Mouse (Mus musculus): ENCODE results near the gene Ssbp3. TPM values are rescaled to one million over a fixed set of nuclear protein-coding genes. Genes with fewer than 3 reads are reported as not detected.
A peak's percentile ranks its signal among the peaks of the same experiment; 100 is the strongest.

Gene Ssbp3
- polyA plus RNA-seq, 1 experiment from 2014 or later = 112 TPM

DNA sequence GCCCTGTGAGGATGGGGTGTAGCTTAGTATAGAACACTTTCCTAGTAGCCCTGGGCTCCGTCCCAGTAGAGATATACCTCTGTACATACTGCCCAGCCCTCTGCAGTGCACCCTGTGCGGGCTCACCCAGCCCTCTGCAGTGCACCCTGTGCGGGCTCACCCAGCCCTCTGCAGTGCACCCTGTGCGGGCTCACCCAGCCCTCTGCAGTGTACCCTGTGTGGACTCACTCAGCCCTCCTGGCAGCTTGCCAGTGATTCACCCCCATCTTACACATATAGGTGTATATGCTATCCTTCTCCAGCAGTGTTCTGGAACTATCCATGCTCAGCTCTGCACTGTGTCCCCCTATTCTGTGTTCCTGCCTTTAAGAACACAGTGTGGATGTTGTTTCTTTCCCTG is 168.4 kb downstream of the Ssbp3 start:
- Histone ChIP-seq H3K9ac (no peak overlapping the region), H3K9me3 (no peaks in the 10 kb centered on the region), H3K27me3 (no peaks in the 10 kb centered on the region), H3K27ac (no peak overlapping the region), H3K4me1 (0 out of 2 replicates have a peak, but pooled peaks cover 7% of the 10 kb centered on the region), H3K36me3 (no peaks in the 10 kb centered on the region), H3K4me3 (no peak overlapping the region), H3K4me2 (no peak overlapping the region)
- ATAC-seq (ENCODE audit: insufficient number of reproducible peaks, low FRiP score, low TSS enrichment, low read depth) = peak; percentile 52; the same call in 1 of the 2 replicates
- WGBS = 87% methylated on average over 4 of the region's 4 CpGs

GRCm38 (mm10) chr4:107079716-107080115 is 169.2 kb downstream of the Ssbp3 start:
- H3K27me3 ChIP-seq = no peaks in the 10 kb centered on the region
- H3K4me3 ChIP-seq = no peak overlapping the region
- no peaks in the 10 kb centered on the region for H3K36me3 ChIP-seq
- H3K4me2 ChIP-seq = no peak overlapping the region
- no peak overlapping the region for H3K27ac ChIP-seq
- H3K9me3 ChIP-seq = no peaks in the 10 kb centered on the region
- no peak overlapping the region for H3K9ac ChIP-seq
- no peak for ATAC-seq (ENCODE audit: insufficient number of reproducible peaks, low FRiP score, low TSS enrichment, low read depth)
- H3K4me1 ChIP-seq = peaks cover 12% of the 10 kb centered on the region

GRCm38 (mm10) chr4:107082185-107082584 is 171.7 kb downstream of the Ssbp3 start:
- Histone ChIP-seq H3K4me2 (no peak overlapping the region), H3K27me3 (no peaks in the 10 kb centered on the region), H3K9me3 (no peaks in the 10 kb centered on the region), H3K36me3 (no peaks in the 10 kb centered on the region), H3K4me3 (no peak overlapping the region), H3K9ac (no peak overlapping the region), H3K27ac (no peak overlapping the region), H3K4me1 (peaks cover 14% of the 10 kb centered on the region)
- no peak for ATAC-seq (ENCODE audit: insufficient number of reproducible peaks, low FRiP score, low TSS enrichment, low read depth)
- 71% methylated on average over 3 of the region's 3 CpGs for WGBS

DNA sequence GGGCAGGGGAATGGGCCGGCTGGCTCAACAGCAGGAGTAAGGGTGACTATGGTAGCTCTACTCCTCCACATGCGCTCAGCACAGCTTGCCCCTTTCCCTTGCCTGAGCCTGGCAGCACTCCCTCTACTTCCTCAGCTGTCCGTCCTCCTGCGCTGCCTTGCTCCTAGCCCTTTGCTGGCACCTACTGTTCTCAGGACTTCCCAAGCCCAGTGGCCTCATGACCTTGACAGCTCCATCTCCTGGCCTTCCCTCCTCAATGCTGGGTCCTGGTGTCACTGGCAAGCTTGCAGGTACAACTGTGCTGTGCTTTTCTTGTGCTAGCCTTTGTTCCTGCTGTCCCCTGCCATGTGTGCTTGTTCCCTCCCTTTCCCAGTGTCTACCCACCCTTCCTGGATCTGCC is 172.6 kb downstream of the Ssbp3 start:
- Histone ChIP-seq H3K36me3 (no peaks in the 10 kb centered on the region), H3K4me1 (peaks cover 14% of the 10 kb centered on the region), H3K27ac (no peak overlapping the region), H3K9ac (no peak overlapping the region), H3K9me3 (no peaks in the 10 kb centered on the region), H3K4me2 (no peak overlapping the region), H3K27me3 (no peaks in the 10 kb centered on the region), H3K4me3 (no peak overlapping the region)
- no peak for ATAC-seq (ENCODE audit: insufficient number of reproducible peaks, low FRiP score, low TSS enrichment, low read depth)
- 93% methylated on average over 4 of the region's 4 CpGs for WGBS

DNA sequence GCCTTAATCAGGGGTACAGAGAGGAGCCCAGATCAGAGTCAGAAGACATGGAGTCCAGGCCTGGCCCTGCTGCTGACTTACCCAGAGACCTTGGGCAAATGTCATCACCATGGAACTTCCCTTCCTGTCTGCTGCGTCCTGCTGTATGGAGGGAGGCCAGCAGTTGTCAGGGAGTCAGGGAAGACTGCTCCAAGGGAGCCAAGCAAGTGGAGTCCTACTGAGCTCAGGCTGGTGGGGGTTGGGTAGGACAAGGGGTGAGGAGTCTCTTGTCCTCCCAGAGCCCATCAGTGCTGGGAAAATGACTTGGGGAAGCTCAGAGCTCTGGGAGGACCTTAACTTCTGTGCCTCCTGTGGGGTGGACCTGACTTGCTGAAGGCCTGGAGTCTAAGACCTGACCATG is 173.8 kb downstream of the Ssbp3 start:
- Histone ChIP-seq H3K9me3 (no peaks in the 10 kb centered on the region), H3K27me3 (no peaks in the 10 kb centered on the region), H3K27ac (no peak overlapping the region), H3K9ac (no peak overlapping the region), H3K4me1 (peaks cover 14% of the 10 kb centered on the region), H3K4me3 (no peak overlapping the region), H3K36me3 (no peaks in the 10 kb centered on the region), H3K4me2 (no peak overlapping the region)
- 71% methylated on average over 1 of the region's 1 CpGs for WGBS
- no peak for ATAC-seq (ENCODE audit: insufficient number of reproducible peaks, low FRiP score, low TSS enrichment, low read depth)

DNA sequence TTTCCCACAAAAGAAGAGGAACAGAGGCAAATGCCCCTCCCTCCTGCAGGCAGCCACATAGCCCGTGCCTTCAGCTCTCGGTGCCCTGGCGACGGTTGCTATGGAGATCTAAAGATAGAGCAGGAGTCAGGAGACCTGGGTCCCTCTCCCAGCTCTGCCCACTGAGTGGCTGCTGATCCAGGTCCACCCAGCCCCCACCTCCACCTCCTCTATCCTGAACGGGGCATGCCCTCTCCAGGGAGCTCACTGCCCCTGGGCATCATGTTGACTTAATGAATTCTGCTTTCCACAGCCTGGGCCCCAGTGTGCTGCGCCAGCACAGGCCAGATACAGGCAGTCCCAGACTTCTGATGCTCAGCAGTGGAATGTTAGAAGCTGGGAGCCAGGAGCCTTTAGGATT is 174.4 kb downstream of the Ssbp3 start:
- H3K9ac ChIP-seq = no peak overlapping the region
- H3K27ac ChIP-seq = no peak overlapping the region
- H3K4me3 ChIP-seq = no peak overlapping the region
- no peaks in the 10 kb centered on the region for H3K27me3 ChIP-seq
- no peaks in the 10 kb centered on the region for H3K9me3 ChIP-seq
- H3K4me1 ChIP-seq = peaks cover 11% of the 10 kb centered on the region
- WGBS = 15% methylated on average over 6 of the region's 6 CpGs
- peak; percentile 38; the same call in 1 of the 2 replicates for ATAC-seq (ENCODE audit: insufficient number of reproducible peaks, low FRiP score, low TSS enrichment, low read depth)
- H3K36me3 ChIP-seq = no peaks in the 10 kb centered on the region
- H3K4me2 ChIP-seq = no peak overlapping the region

DNA sequence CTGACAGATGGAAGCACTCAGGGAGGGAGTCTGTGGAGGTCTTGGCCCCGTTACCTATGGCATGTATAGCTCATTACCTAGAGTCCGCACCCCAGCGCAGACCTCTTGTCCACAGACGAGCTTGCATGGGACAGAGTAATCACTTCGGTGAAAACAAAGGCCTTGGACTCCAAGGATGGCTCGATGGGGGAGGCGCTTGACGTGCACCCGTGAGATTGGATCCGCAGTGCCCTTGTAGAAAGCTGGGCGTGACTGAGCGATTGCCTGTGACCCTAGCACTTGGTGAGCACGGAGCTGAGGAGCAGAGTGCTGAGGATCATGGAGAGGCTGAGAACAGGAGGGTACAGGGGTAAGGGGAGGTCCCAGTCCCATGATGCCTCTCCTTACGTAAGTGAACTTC is 181.2 kb downstream of the Ssbp3 start:
- H3K27me3 ChIP-seq = no peaks in the 10 kb centered on the region
- no peak overlapping the region for H3K27ac ChIP-seq
- no peak for ATAC-seq (ENCODE audit: insufficient number of reproducible peaks, low FRiP score, low TSS enrichment, low read depth)
- no peaks in the 10 kb centered on the region for H3K36me3 ChIP-seq
- H3K4me2 ChIP-seq = no peak overlapping the region
- no peaks in the 10 kb centered on the region for H3K9me3 ChIP-seq
- WGBS = 75% methylated on average over 14 of the region's 14 CpGs
- peaks cover 24% of the 10 kb centered on the region for H3K4me1 ChIP-seq
- H3K9ac ChIP-seq = no peak overlapping the region
- no peak overlapping the region for H3K4me3 ChIP-seq

DNA sequence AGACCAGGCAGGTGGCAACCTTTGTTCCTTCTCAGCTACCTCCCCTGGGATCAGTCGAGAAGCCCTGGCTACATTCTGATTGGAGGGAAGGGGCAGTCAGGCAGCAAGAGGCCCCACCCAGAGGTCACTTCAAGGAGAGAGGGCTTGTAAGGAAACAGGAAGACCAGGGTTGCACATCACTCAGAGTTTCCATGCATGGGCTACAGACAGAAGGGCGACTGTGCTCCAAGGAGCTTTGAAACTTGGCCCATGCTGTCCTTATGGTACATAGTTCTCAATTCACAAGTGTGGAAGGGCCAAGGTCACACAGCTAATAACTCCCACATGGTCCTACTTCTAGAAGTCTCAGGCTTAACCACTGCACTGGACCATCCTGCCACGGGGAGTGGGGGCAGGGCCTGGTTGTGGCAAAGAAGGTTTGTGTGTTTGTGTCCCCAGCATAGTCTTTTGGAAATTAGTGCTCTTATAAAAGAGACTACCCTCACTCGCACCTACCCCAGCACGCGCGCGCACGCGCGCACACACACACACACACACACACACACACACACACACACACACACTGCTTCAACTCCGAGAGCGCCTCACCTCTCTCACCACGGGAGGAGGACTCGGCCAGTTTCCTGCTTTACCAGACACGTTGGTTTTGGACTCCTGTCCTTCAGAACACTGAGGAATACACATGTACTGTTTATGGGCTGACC is 184.1 kb downstream of the Ssbp3 start:
- no peak overlapping the region for H3K27ac ChIP-seq
- 65% methylated on average over 16 of the region's 16 CpGs for WGBS

DNA sequence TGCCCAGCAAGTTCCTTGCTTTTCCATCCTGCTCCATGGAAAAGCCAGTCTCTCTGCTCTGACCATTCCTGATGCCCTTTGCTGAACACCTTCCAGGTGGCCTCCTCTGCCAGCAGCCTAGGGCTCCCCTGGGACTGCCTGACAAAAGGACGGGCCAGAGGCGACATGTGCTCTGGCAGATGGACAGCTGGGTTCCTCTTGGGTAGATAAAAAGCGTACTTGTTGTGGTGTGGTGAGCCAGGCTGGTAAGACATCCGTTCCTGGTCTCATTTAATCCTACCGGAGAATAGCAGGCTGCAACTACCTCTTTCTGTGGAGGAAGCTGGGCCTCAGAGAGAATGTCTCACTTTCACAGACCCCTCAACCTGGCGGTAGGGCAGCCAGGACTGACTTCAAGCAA is 185.5 kb downstream of the Ssbp3 start:
- WGBS = 35% methylated on average over 6 of the region's 6 CpGs
- H3K4me2 ChIP-seq = no peak overlapping the region
- H3K27ac ChIP-seq = peak overlapping the region; percentile 17; the same call in 1 of the 2 replicates
- H3K9me3 ChIP-seq = no peaks in the 10 kb centered on the region
- no peak overlapping the region for H3K9ac ChIP-seq
- ATAC-seq (ENCODE audit: insufficient number of reproducible peaks, low FRiP score, low TSS enrichment, low read depth) = no peak
- no peaks in the 10 kb centered on the region for H3K36me3 ChIP-seq
- H3K4me1 ChIP-seq = peaks cover 39% of the 10 kb centered on the region
- no peaks in the 10 kb centered on the region for H3K27me3 ChIP-seq
- H3K4me3 ChIP-seq = no peak overlapping the region

More for the DNA sequence above, 184.1 kb downstream of the Ssbp3 start:
- H3K4me1 ChIP-seq = peaks cover 39% of the 10 kb centered on the region
- H3K4me2 ChIP-seq = no peak overlapping the region
- H3K27me3 ChIP-seq = no peaks in the 10 kb centered on the region
- no peaks in the 10 kb centered on the region for H3K36me3 ChIP-seq
- H3K4me3 ChIP-seq = no peak overlapping the region
- no peak for ATAC-seq (ENCODE audit: insufficient number of reproducible peaks, low FRiP score, low TSS enrichment, low read depth)
- no peak overlapping the region for H3K9ac ChIP-seq
- no peaks in the 10 kb centered on the region for H3K9me3 ChIP-seq

DNA sequence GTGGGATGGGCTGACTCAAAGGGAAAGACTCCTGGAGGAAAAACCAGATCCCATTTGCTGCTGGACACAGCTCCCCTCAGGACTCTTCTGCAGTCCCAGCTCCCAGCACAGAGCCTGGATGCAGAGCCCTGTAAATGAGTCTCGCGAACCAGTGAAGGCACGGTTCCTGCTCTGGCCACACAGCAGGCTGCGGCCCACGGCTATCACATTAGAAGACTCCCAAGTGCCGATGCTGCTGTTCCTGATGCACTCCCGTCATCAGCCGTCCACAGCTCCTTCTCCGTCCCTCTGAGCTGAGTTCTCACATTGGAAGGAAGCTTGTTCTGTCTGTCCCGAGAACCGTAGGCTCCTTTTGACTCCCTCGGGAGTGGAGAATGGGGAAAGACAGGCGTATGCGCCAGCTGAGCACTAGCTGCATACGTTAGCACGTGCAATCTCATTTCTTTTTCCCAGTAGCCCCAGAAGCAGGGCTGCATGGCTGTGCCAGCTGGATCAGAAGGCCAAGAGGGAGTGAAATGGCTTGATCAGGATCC is 186.4 kb downstream of the Ssbp3 start, which contains the start of gene Cdcp2:
Gene Cdcp2 (plus strand): TSS at position 51 of the 533 bp plus-strand sequence.
- Histone ChIP-seq H3K36me3 (no peaks in the 10 kb centered on the region), H3K4me1 (peaks cover 39% of the 10 kb centered on the region), H3K9me3 (no peaks in the 10 kb centered on the region), H3K4me2 (0 out of 2 replicates have a peak within 1 kb of the TSS, but pooled peaks have one; percentile 19), H3K4me3 (no peak within 1 kb of the TSS), H3K27ac (peak within 1 kb of the TSS; percentile 17; the same call in 1 of the 2 replicates), H3K9ac (no peak within 1 kb of the TSS), H3K27me3 (no peaks in the 10 kb centered on the region)
- no peak for ATAC-seq (ENCODE audit: insufficient number of reproducible peaks, low FRiP score, low TSS enrichment, low read depth)
- 55% methylated on average over 16 of the region's 16 CpGs for WGBS

DNA sequence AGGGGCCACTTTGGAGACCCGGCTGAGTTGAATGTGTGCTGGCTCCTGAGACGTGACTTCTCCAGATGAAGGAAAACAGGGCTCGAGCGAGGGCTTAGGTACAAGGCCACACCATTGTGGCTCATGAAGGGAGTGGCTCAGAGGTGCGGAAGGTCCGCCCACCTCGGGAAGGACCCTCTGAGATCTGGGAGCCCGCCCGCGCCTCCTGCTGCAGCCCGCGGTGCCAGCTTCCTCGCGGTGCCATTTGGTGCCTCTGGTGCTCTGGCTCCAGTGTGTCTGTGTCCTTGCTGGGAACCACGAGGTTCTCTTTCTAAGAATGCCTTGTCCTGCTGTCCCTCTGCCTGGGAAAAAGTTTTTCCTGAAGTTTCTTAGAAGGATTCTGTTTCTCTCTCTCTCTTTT is 187.4 kb downstream of the Ssbp3 start:
- H3K27ac ChIP-seq = no peak overlapping the region
- H3K4me1 ChIP-seq = peaks cover 39% of the 10 kb centered on the region
- H3K27me3 ChIP-seq = no peaks in the 10 kb centered on the region
- ATAC-seq (ENCODE audit: insufficient number of reproducible peaks, low FRiP score, low TSS enrichment, low read depth) = no peak
- no peaks in the 10 kb centered on the region for H3K36me3 ChIP-seq
- H3K9ac ChIP-seq = no peak overlapping the region
- WGBS = 34% methylated on average over 15 of the region's 15 CpGs
- no peak overlapping the region for H3K4me3 ChIP-seq
- no peaks in the 10 kb centered on the region for H3K9me3 ChIP-seq
- 0 out of 2 replicates have a peak overlapping the region, but pooled peaks have one; percentile 19 for H3K4me2 ChIP-seq

GRCm38 (mm10) chr4:107098375-107098774 is 187.9 kb downstream of the Ssbp3 start:
- Histone ChIP-seq H3K9ac (no peak overlapping the region), H3K27ac (no peak overlapping the region), H3K4me1 (peaks cover 37% of the 10 kb centered on the region), H3K4me2 (no peak overlapping the region), H3K36me3 (no peaks in the 10 kb centered on the region), H3K27me3 (no peaks in the 10 kb centered on the region), H3K4me3 (no peak overlapping the region), H3K9me3 (no peaks in the 10 kb centered on the region)
- WGBS = 61% methylated on average over 10 of the region's 10 CpGs
- ATAC-seq (ENCODE audit: insufficient number of reproducible peaks, low FRiP score, low TSS enrichment, low read depth) = no peak

All from limb, embryonic 15.5 days (tissue).